Mouse (Mus musculus) fibroblast of lung, adult 2 months (primary cell): Measurements from ENCODE around the gene Cd300lg.

Experiments
- DNase-seq: peaks from one replicate; pipeline ENCODE4 v3.0.0-alpha.2; 2011; ENCODE audit warnings: low read depth

Cd300lg gene

DNA sequence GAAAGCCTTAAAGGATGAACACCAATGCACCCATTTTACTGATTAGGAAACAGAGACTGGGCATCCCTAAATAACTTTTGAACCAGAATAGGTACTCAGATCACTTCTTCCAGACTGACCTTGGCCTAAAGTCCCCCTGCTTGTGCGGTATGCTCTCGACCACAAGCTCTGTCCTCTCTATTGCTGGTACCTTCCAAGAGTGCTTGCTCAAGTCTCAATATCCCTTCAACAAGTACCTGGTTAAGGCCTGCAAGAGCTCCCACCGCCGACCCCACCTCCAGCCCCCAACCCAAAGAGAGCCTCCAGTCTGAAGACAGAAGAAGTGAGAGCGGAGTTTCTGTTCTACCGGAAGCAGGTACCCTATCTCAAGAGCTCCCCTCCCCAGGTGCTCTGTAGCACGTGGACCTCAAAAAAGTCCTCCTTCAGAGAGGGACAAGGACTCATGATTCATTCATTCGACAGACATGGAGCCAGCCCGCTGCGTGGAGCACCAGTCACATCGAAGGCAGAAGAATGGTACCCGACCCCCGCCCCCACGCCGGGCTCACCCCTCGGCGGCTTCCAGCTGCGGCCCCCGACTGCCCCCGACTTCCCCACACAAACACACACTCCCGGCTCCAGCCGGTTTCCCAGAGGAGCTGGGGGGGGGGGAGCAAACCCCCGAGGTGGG lies 15.2 kb upstream of the Cd300lg start:
- no peak for DNase-seq

DNA sequence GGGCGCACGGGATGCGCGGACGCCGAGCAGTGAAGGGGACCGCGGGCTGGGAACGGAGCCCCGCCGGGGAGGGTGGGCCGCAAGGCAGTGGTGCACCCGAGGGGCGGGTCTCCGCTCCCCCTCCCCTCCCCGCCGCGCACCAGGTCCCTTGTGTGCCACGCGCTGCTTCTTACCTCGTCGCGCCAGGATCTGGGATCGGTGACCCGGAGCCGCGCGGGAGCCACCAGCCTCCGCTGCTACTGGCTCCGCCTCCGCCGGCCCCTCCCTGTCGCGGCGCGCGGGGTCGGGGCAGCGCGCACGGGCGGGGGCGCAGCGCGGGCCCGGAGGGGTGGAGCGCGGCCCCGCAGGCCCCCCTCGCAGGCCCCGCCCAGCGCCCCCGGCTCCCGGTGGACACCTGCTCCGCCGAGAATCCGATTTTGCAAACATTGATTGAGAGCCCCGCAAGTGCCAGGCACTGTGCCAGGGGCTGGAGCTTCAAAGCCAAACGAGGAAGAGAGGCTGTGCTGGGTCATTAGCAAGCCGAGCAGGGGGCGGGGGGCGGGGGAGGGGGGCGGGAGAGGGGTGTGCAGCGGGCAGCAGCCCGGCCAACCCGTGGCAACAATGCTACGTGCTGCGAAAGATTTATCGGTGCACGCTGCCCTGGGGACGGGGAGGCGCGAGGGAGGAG lies 14.5 kb upstream of the Cd300lg start:
- no peak for DNase-seq

DNA sequence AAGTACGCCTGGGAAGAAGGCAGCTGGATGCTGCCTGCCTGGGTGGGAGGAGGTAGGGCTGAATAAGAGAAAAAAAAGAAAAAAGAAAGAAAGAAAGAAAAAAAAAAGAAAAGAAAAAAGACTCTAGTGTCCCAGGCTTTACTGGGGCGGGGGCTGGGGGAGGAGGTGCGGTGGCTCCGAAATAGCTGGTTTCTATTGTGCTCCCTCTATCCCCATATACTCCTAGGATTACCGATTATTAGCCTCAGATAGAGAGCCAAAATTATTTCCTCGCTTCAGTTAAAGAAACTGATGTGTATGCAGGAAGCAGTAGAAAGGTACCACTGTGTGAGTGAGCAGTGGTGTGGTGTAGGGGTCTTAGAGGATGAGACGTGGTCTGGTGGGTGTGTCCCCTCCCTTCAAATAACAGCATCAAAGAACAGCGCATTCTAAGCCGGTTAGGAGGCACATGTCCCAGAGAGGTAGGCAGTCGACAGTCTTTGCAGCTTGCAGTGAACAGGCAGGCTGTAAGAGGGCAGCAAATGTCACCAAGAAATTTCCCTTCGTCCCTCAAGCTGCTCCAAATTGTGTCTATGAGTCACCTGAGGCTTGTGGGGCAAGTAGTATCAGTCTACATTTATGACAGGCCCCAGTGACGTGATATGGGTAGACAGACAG lies 13.8 kb upstream of the Cd300lg start:
- DNase-seq: no peak

DNA sequence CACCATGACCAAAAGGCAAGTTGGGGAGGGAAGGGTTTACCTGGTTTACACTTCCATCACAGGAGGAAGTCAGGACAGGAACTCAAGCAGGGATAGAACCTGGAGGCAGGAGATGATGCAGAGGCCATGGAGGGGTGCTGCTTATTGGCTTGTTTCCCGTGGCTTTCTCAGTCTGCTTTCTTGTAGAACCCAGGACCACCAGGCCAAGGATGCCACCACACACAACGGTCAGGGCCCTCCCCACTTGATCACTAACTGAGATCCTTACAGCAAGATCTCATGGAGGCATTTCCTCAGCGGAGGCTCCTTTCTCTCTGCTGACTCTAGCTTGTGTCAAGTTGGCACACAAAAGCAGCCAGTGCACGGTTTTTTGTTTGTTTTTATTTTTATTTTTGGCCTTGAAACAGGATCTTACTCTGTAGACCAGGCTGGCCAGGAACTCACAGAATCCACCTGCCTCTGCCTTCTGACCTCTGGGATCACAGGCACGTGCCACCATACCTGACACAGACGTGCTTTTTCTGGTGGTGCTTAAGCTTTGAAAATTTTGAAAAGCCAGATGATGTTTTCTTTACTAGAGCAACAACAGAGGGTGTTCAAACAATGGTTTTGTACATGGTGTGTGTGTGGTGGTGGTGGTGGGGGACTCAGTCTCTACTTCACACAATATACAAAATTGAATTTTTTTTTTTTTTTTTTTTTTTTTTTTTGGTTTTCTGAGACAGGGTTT lies 13.1 kb upstream of the Cd300lg start, which contains the start of gene Mpp3:
Mpp3 (minus strand) TSS at position 375 of the 730 bp plus-strand sequence.
- no peak for DNase-seq

DNA sequence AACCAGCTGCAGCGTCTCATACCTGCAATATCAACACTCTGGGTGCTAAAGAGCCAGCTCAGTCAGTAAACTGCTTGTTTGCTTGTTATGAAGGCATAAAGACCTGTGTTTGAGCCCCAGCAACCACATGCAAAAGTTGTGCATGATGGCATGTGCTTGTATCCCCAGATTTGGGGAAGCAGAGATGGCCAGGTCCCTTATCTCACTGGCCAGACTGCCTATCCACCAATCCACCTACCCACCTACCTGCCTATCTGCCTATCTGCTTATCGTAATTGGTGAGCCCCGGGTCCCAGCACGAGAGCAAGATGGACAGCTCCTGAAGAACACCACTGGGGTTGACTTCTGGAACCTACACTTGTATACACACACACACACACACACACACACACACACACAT lies 12.0 kb upstream of the Cd300lg start:
- DNase-seq: no peak

DNA sequence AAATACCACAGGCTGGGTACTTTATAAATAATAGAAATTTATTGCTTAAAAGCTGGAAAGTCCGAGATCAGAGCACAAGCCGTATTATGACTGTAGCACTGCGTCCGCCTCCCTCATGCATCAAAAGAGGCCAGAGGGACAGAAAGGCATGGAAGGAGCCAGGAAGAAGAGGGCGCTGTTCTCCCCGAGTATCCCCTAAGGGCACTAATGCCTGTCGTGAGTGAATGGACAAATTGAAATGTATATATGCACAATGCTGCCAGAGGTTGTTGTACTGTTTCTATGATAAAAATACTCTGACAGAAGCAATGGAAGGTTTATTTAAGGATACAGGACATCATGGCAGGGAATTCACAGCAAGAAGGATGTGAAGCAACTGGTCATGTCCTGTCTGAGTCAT lies 11.3 kb upstream of the Cd300lg start:
- DNase-seq: no peak

DNA sequence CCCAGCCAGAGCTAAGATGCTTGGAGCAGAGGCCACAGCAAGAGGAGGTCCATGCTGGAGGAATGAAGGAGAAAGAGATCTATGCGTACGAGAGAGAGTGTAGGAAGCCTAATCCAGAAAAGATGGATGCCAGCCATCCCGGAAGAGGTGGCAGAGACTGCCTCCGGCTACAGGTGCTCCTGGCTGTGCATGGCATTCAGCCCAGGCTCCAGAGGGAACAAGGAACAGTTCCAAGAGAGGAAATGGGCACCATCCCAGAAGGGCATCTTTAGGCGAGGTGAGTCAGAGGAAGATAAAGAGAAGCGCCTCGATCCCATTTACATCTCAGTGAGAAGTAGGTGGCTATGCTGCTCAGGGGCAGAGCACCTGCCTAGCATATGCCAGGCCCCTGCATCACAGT lies 10.2 kb upstream of the Cd300lg start:
- no peak for DNase-seq

DNA sequence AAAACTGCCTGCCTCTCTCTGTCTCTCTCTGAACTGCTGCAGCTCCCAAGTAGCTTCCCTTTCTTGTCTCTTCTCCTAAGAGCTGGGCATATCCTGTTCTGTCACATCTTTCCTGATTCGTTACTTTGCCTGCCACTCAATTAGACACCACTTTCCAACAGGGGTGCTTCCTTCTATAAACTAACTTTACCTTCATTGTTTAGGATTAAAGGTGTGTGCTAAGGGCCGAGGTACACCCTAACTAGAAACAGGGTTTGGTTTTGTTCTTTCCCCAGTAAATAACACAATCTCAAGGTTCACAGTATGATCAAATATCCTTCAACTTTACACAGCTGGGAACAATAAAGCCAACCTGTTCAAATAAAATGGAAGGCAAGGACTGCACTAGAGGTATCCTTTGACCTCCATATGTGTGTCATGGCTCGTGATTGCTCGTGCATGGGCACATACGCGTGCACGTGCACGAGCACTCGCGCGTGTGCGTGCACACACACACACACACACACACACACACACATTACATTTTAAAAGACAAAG lies 8.2 kb upstream of the Cd300lg start:
- no peak for DNase-seq

DNA sequence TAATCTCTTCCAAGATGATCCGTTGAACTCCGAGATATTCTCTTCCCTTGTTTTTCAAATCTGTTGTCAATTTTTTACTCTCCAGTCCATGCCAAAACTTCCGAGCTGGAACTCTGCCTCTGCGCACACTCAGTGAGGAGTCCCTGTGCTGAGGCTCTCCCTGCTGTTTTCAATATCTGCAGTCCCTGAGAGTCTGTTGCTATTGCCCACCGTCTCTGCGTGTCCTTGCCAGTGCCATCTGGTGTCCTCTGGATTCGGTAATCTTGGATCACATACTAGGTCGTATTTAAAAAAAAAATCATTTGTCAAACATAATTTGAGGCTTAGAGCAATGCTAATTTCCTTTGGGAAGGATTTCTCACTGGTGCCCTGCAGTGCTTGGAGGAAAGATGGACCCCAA lies 6.4 kb upstream of the Cd300lg start:
- no peak for DNase-seq

DNA sequence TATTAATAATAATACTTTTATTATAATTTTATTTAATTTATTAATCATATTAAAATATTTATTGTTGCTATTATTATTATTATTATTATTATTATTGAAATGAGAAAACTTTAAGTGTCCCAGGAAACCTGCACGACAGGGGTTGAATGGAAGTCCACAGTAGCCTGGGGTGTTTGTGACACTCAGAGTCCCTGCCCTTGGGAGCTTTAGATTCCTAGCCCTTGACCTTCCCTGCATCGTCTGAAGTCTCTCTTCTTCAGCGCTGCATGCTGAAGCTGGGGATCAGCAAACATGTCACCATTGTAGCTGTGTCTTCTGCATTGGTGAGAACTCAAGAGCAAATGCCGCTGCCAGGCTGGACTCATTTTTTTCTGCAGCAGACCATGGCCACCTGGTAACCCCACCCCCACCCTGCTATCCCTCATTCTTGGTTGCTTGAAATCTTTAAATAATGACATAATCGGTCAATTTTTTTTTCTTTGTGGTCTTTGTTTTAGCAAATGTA lies 5.8 kb upstream of the Cd300lg start:
- no peak for DNase-seq

DNA sequence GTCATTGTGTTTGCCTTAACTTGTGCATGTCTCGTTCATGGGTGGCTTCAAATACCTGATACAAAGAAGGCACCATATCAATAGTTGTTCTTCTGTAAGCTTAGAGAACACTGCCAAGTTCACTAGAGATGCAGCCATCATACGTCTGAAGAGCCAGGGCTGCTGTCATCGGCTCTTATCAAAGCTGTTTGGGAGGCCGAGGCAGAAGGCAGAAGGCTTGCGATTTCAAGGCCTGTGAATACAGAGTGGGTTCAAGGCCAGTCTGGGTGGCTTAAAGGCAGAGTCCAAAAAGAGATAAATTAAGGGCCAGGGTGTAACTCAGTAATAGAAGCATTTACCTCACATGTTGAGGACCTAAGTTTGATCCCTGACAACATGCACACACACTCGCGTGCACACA lies 5.0 kb upstream of the Cd300lg start:
- no peak for DNase-seq

DNA sequence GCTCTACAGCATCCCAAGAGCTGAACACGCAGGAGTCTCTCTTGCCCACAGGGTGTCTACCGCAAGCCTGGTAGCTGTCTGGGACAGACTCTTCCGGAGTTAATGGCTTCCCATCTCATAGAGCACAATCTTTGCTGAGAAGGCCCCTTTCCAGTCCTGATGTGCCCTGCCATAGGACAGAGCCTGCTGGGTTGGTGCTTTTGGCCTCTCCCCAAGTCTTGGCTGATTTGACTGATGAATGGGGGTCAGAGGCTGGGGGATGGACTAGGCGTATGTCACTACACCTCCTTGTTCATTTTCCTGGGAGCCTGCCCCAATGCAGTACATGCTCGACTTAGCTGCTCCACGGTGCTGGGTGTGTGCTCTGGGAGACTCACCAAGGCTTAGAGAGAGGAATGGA lies 3.5 kb upstream of the Cd300lg start:
- DNase-seq: no peak

DNA sequence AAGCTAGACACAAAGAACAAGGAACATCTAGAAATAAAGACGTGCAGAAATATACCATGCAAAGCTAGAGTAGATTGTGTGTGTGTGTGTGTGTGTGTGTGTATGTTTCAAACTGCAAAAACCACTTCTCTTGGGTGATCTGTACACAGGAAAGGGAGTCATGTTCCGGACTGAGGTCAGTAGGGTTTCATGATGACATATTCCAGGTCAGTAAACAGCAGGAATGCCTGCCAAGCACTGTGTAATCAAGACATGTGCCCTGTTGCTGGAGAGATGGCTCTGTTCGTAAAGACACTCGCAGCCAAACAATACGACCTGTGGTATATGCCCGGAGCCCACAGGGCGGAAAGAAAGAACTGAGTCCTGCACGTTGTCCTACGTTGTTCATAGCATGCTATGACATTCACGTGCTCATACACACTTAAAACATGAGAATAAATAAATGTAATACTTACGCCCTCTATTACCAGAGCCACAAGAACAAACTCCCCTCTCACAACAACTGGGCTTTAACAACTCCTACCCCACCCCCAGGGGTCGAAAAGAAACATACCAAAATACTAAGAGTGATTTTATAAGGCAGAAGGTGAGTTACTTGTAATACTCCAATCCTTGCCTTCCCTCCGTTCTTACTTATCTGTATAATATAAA lies 1.7 kb upstream of the Cd300lg start:
- DNase-seq: no peak

DNA sequence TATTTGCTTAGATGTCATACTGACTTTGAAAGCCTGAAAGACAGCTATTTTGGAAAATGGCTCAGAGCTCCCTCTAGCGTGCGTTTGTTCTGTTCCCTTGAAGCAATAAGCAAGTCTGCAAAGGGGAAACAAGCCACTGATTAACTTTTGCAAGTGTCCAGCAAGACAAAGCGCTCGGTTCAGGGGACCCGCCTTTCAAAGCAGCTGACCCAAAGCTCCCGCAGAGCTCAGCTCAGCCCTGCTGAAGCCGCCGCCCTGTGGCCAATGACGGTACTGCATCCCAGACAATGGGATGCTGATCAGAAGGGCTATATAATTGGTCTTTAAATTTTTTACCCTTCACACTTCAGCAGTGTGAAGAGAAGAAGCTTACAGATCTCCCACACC lies 1.2 kb upstream of the Cd300lg start:
- DNase-seq: peak; percentile 73

DNA sequence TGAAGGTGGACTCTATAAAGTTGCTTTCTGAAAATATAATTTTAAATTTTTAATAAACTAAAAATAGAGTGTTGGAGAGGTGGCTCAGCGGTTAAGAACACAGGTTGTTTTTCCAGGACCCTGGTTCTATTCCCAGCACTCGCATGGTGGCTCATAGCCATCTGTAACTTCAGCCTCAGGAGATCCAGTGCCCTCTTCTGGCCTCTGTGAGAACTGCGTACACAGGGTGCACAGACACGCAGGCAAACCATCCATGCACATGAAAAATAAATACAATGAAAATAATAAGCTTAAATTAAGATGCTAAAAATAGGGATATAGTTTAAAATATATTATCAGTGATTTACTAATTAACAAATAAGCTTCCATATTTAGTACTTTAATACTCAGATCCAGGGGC lies 663 bp upstream of the Cd300lg start:
- DNase-seq: no peak

DNA sequence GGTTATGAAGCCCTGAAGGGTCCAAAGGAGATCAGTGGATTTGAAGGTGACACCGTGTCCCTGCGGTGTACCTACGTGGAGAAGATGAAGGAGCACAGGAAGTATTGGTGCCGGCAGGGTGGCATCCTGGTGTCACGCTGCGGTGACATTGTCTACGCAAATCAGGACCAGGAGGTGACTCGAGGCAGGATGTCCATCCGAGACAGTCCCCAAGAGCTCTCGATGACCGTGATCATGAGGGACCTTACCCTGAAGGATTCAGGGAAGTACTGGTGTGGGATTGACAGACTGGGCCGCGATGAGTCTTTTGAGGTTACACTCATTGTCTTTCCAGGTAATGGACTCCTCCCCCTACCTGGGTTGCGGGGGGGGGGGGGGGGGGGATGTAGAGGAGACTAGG lies 1.7 kb downstream of the Cd300lg start:
- DNase-seq: no peak

DNA sequence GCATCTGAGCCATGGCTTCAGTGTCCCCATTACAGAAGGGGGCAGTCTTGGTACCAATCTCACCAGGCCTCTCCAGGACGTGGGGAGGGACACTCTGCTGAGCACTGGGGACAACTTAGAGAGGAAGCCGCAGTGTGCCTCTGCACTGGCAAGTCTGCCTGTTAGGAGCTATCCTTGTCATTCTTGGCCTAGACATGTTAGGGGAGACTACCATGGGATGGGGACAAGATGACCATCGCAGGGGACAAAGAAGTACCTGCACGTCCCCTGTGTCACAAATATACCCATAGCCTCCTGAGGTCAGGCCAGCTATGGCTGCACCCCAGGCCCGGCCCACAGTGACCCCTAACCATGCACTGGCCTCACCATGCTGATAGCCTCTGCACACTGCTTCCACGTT lies 2.1 kb downstream of the Cd300lg start:
- no peak for DNase-seq

DNA sequence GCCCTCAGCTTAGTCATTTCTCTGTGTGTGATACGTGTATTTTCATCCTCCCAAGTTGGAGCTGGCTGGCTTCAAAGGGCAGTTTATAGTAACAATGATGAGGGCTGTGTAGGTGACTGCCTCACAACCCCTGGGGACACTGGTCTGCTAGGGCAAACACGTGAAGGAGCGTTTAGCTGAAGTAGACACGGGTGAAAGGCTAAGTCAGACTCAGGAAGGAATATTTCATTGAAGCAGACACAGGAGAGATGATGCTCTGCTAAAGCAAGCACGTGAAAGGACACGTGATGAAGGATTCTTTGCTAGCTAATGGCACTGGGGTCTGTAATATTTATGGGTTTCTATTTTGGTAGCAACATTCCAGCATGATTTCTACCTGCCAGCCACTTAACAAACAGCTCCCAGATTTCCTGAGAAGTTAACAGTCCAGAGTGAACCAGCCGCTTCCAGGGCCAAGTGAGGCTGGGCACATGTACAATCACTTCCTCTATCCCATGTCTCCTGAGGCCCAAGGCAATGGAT lies 3.4 kb downstream of the Cd300lg start:
- no peak for DNase-seq

DNA sequence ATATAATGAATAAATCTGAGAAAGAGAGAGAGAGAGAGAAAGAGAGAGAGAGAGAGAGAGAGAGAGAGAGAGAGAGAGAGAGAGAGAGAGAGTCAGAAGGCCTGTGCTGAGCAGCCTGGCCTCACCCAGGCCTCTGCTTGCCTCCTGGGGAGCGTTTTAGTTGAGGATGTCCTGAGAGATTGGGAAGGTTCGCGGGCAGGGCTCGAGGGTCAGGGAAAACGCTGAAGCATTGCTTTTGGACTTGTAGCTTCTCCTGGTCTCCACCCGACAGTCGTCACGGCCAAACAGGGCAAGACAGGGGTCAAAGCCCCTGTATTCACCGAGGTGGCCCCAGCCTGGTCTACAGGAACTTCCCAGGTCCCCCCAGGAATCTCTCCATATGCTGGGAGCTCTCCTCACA lies 5.3 kb downstream of the Cd300lg start:
- no peak for DNase-seq

DNA sequence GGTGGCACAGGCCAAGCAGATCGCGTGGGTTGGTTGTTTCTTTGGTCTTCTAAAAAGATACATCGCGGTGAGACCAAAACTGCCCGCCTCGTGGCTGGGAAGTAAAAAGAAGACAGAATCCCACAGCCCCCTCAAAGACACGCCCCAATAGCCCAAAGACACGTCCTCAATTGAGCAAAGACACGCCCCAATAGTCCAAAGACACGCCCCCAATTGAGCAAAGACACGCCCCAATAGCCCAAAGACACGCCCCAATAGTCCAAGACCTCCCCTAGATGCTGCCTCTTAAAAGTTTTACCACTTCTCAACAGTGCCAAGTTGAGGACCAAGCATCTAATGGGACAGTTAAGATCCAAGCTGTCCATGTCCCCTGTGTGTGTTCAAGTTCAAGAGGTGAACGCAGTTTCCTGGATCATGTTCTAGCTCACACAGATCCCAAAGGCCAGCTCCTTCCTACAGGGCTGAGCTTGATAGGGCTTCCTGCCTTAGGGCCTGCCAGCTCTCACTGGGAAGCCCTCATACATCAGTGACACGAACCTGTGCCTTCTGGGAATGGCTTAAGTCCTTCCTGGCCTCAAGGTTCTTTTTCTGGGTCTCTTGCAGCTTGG lies 8.7 kb downstream of the Cd300lg start:
- DNase-seq: no peak

DNA sequence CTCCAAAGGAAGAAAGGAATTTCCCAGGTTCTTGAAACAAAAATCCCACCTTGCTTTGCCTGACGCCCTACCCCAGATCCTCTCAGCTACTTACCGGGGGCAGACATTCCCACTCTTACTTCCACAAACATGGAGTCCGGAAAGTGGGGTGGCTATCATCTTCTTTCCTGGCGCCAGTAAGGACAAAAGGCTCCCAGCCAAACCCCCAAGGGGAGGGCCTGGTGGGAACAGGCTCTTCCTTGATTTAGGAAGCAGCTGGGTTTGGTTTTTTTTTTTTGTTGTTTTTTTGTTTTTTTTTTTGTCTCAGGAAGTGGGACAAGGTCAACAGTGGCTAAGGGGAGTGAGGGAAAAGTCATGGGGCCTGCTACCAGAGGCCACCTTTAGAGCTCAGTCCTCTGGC lies 10.2 kb downstream of the Cd300lg start:
- DNase-seq: no peak
